Mouse (Mus musculus): ENCODE measurements around the gene Xylt2. TPM values are rescaled to one million over a fixed set of nuclear protein-coding genes. Genes with fewer than 3 reads are reported as not detected.
A peak's percentile ranks its signal among the peaks of the same experiment; 100 is the strongest.

Xylt2 gene
- polyA plus RNA-seq, 1 experiment from 2014 or later: 2.8 TPM

GRCm38 (mm10) chr11:94632988-94633387 is 44.3 kb downstream of the Xylt2 start:
- H3K36me3 ChIP-seq (replicated peaks): peaks cover 67% of the 10 kb centered on the region
- whole genome bisulfite sequencing (ENCODE audit: insufficient replicate concordance): 73% methylated on average over 8 of the region's 8 CpGs

GRCm38 (mm10) chr11:94631969-94632368 is 45.3 kb downstream of the Xylt2 start:
- no peaks in the 10 kb centered on the region for H3K27me3 ChIP-seq
- H3K4me2 ChIP-seq: no peak overlapping the region
- H3K36me3 ChIP-seq (replicated peaks): peaks cover 56% of the 10 kb centered on the region

More at GRCm38 (mm10) chr11:94632988-94633387, 44.3 kb downstream of the Xylt2 start:
- H3K4me1 ChIP-seq (replicated peaks): peaks cover 25% of the 10 kb centered on the region
- no peaks in the 10 kb centered on the region for H3K9me3 ChIP-seq (replicated peaks)
- no peak overlapping the region for H3K9ac ChIP-seq
- H3K4me3 ChIP-seq (replicated peaks): no peak overlapping the region
- no peak overlapping the region for H3K27ac ChIP-seq (replicated peaks)
- H3K4me2 ChIP-seq: no peak overlapping the region
- H3K27me3 ChIP-seq: no peaks in the 10 kb centered on the region
- no peak for ATAC-seq (ENCODE audit: insufficient read depth)

GRCm38 (mm10) chr11:94630199-94631011 is 46.9 kb downstream of the Xylt2 start:
- H3K36me3 ChIP-seq (replicated peaks): peaks cover 41% of the 10 kb centered on the region
- peak; percentile 25; the same call in 1 of the 2 replicates for ATAC-seq (ENCODE audit: insufficient read depth)
- H3K27ac ChIP-seq (replicated peaks): peak overlapping the region; percentile 76
- 5% methylated on average over 26 of the region's 26 CpGs for WGBS (ENCODE audit: insufficient replicate concordance)
- H3K9ac ChIP-seq: peak overlapping the region; percentile 84
- H3K4me3 ChIP-seq (replicated peaks): peak overlapping the region; percentile 96
- no peaks in the 10 kb centered on the region for H3K27me3 ChIP-seq
- peaks cover 25% of the 10 kb centered on the region for H3K4me1 ChIP-seq (replicated peaks)
- H3K4me2 ChIP-seq: peak overlapping the region; percentile 93
- no peaks in the 10 kb centered on the region for H3K9me3 ChIP-seq (replicated peaks)

More at GRCm38 (mm10) chr11:94631969-94632368, 45.3 kb downstream of the Xylt2 start:
- H3K4me1 ChIP-seq (replicated peaks): peaks cover 25% of the 10 kb centered on the region
- no peak overlapping the region for H3K27ac ChIP-seq (replicated peaks)
- H3K4me3 ChIP-seq (replicated peaks): no peak overlapping the region
- H3K9me3 ChIP-seq (replicated peaks): no peaks in the 10 kb centered on the region
- H3K9ac ChIP-seq: no peak overlapping the region
- whole genome bisulfite sequencing (ENCODE audit: insufficient replicate concordance): 84% methylated on average over 5 of the region's 5 CpGs
- no peak for ATAC-seq (ENCODE audit: insufficient read depth)

GRCm38 (mm10) chr11:94629884-94630198 is 47.5 kb downstream of the Xylt2 start:
- Histone ChIP-seq H3K4me2 (peak overlapping the region; percentile 93), H3K36me3 (replicated peaks) (peaks cover 35% of the 10 kb centered on the region), H3K9me3 (replicated peaks) (no peaks in the 10 kb centered on the region), H3K27ac (replicated peaks) (peak overlapping the region; percentile 76), H3K4me1 (replicated peaks) (peaks cover 25% of the 10 kb centered on the region), H3K9ac (peak overlapping the region; percentile 84), H3K27me3 (no peaks in the 10 kb centered on the region), H3K4me3 (replicated peaks) (peak overlapping the region; percentile 96)
- WGBS (ENCODE audit: insufficient replicate concordance): 0% methylated on average over 28 of the region's 28 CpGs
- ATAC-seq (ENCODE audit: insufficient read depth): peak; percentile 71

DNA sequence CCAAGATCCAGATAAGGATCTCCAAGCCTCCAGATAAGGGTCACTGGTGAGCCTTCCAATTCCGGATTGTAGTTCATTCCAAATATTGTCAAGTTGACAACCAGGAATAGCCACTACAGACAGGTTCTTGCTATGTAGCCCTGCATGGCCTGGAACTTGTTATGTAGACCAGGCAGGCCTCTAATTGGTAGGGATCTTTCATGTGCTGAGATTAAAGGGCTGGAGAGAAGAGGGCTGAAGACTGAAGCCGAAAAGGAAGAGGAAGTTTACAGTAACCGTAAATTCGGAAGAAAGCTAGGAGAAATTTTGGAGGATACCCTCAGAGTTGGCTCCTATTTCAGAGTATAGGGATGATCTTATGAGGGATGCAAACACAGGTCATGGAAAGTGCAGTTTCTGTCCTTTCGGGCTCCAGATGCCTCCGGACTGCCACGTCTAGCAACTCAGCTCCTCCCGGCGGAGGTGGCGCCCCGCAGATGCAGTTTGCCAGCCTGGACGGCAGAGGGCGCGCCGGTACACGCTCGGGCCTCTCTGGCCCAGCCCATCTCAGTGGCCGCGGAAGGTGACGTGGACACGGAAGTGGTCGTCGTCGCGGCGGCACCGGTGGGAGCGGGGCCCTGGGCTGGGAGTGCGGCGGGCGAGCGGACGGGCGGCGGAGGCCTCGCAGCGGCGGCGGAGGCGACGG is 48.0 kb downstream of the Xylt2 start, which contains the start of gene Lrrc59:
Lrrc59 (plus strand) TSS at position 569 of the 685 bp plus-strand sequence.
- Histone ChIP-seq H3K4me2 (peak within 1 kb of the TSS; percentile 93), H3K27ac (replicated peaks) (peak within 1 kb of the TSS; percentile 76), H3K27me3 (no peaks in the 10 kb centered on the region), H3K9ac (peak within 1 kb of the TSS; percentile 84), H3K4me1 (replicated peaks) (peaks cover 25% of the 10 kb centered on the region), H3K36me3 (replicated peaks) (peaks cover 30% of the 10 kb centered on the region), H3K9me3 (replicated peaks) (no peaks in the 10 kb centered on the region), H3K4me3 (replicated peaks) (peak within 1 kb of the TSS; percentile 96)
- WGBS (ENCODE audit: insufficient replicate concordance): 2% methylated on average over 41 of the region's 41 CpGs
- ATAC-seq (ENCODE audit: insufficient read depth): peak; percentile 95

DNA sequence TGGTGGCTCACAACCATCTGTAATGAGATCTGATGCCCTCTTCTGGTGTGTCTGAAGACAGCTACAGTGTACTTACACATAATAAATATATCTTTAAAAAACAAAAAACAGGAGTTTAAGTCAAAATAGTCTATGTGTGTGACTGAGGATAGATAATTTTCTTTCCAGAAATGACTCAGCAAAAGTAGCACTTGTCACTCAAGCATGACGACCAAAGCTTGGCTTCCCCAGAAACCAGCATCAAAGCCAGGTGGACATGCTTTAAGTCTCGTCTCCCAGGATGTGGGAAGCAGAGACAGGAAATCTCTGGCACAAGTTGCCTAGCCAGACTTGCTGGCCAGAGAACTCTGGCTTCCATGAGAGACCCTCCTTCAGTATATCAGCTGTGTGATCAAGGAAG is 55.2 kb downstream of the Xylt2 start:
- no peak overlapping the region for H3K4me3 ChIP-seq (replicated peaks)
- H3K9me3 ChIP-seq (replicated peaks): no peaks in the 10 kb centered on the region
- WGBS (ENCODE audit: insufficient replicate concordance): 15% methylated on average over 2 of the region's 2 CpGs
- no peaks in the 10 kb centered on the region for H3K27me3 ChIP-seq
- H3K4me1 ChIP-seq (replicated peaks): no peaks in the 10 kb centered on the region
- no peak overlapping the region for H3K4me2 ChIP-seq
- no peak for ATAC-seq (ENCODE audit: insufficient read depth)
- no peaks in the 10 kb centered on the region for H3K36me3 ChIP-seq (replicated peaks)
- H3K9ac ChIP-seq: no peak overlapping the region
- H3K27ac ChIP-seq (replicated peaks): no peak overlapping the region

- Histone ChIP-seq H3K9ac (no peak overlapping the region), H3K27ac (replicated peaks) (no peak overlapping the region), H3K4me1 (replicated peaks) (no peaks in the 10 kb centered on the region), H3K4me3 (replicated peaks) (no peak overlapping the region), H3K36me3 (replicated peaks) (no peaks in the 10 kb centered on the region), H3K9me3 (replicated peaks) (no peaks in the 10 kb centered on the region), H3K4me2 (no peak overlapping the region), H3K27me3 (no peaks in the 10 kb centered on the region)
- ATAC-seq (ENCODE audit: insufficient read depth): no peak
Observed at GRCm38 (mm10) chr11:94621458-94621852, 55.9 kb downstream of the Xylt2 start.

DNA sequence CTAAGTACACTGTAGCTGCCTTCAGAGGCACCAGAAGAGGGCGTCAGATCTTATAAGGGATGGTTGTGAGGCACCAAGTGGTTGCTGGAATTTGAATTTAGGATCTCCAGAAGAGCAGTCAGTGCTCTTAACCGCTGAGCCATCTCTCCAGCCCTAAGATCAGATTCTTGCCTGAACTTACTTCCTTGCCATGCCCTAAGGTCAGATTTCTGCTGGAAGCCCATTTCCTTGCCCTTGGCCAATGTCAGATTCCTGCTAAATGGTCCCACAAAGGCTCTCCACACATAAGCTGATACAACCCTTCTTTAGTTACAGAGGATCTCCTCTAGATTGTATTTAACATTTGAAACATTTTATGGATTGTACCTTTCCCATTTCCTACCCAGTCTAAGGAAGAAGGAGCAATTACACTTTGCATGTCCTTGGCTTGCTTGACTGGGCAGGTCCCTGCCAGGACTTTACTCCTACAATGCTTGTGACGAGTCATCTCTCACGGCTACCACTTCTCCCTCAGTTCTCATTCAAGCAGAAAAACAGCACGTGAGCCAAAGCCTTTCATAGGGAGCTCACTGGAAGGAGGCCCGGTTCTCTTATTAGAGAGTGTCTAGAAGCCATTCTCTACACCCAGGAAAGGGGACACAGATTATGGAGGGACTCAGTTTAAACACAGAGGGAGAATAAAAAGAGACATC is 56.4 kb downstream of the Xylt2 start:
- no peak for ATAC-seq (ENCODE audit: insufficient read depth)
- Histone ChIP-seq H3K4me2 (no peak overlapping the region), H3K27ac (replicated peaks) (no peak overlapping the region), H3K36me3 (replicated peaks) (no peaks in the 10 kb centered on the region), H3K4me3 (replicated peaks) (no peak overlapping the region), H3K9me3 (replicated peaks) (no peaks in the 10 kb centered on the region), H3K27me3 (no peaks in the 10 kb centered on the region), H3K9ac (no peak overlapping the region), H3K4me1 (replicated peaks) (no peaks in the 10 kb centered on the region)
- WGBS (ENCODE audit: insufficient replicate concordance): 50% methylated on average over 6 of the region's 6 CpGs

- no peak overlapping the region for H3K9ac ChIP-seq
- H3K27me3 ChIP-seq: no peaks in the 10 kb centered on the region
- no peak overlapping the region for H3K4me2 ChIP-seq
- no peaks in the 10 kb centered on the region for H3K4me1 ChIP-seq (replicated peaks)
- no peak overlapping the region for H3K4me3 ChIP-seq (replicated peaks)
- ATAC-seq (ENCODE audit: insufficient read depth): no peak
- H3K9me3 ChIP-seq (replicated peaks): no peaks in the 10 kb centered on the region
- H3K36me3 ChIP-seq (replicated peaks): no peaks in the 10 kb centered on the region
- H3K27ac ChIP-seq (replicated peaks): no peak overlapping the region
- WGBS (ENCODE audit: insufficient replicate concordance): 60% methylated on average over 2 of the region's 2 CpGs
Observed at GRCm38 (mm10) chr11:94617646-94618045, 59.7 kb downstream of the Xylt2 start.

DNA sequence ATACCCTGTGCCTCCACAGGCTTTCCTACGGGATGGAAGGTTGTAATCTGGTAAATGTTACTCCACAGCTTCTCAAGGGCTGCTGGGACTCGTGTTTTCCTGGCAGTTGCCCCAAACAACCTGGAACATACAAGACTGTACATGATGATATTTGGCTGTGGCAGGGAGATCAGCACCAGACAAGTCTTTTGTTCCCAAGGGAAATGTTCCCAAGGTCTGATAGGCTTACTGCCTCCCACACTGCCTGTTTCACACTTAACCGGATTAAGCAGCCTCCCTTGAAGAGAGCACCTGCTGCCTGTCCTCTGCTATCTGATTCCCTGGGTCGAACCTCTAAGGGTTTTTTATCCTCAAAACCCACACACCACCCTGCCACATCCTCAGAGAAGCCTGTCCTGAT is 61.8 kb downstream of the Xylt2 start:
- Histone ChIP-seq H3K4me3 (replicated peaks) (no peak overlapping the region), H3K9ac (no peak overlapping the region), H3K4me2 (no peak overlapping the region), H3K36me3 (replicated peaks) (no peaks in the 10 kb centered on the region), H3K27me3 (no peaks in the 10 kb centered on the region), H3K4me1 (replicated peaks) (no peaks in the 10 kb centered on the region), H3K27ac (replicated peaks) (no peak overlapping the region), H3K9me3 (replicated peaks) (no peaks in the 10 kb centered on the region)
- WGBS (ENCODE audit: insufficient replicate concordance): 29% methylated on average over 4 of the region's 4 CpGs
- no peak for ATAC-seq (ENCODE audit: insufficient read depth)

DNA sequence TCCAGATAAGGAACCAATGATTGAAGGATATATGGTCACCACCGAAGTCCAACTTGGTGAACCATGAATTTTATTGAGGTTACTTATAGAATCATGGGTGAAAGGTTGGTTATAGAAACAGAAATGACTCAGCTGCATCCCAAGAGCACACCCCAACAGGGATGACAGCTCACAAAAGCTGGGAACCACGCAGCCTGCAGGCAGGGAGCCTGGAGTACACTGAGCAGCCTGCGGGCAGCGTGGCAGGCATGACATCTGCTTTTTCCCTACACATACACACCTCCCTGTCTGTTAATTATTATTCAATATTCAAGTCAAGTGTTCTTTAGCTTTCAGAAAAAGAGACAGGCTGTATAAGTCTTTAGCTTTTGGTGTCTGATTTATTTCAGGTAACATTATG is 62.7 kb downstream of the Xylt2 start:
- Histone ChIP-seq H3K27ac (replicated peaks) (no peak overlapping the region), H3K9me3 (replicated peaks) (no peaks in the 10 kb centered on the region), H3K4me2 (no peak overlapping the region), H3K9ac (no peak overlapping the region), H3K4me3 (replicated peaks) (no peak overlapping the region), H3K4me1 (replicated peaks) (no peaks in the 10 kb centered on the region), H3K36me3 (replicated peaks) (no peaks in the 10 kb centered on the region), H3K27me3 (no peaks in the 10 kb centered on the region)
- ATAC-seq (ENCODE audit: insufficient read depth): no peak
- 62% methylated on average over 4 of the region's 4 CpGs for WGBS (ENCODE audit: insufficient replicate concordance)
